Mouse (Mus musculus) fat pad, adult 2 months (tissue): ENCODE results near the gene C2cd5.

Experiments used
- DNase-seq: peaks from one replicate; pipeline ENCODE4 v3.0.0-alpha.2; 2011; ENCODE audit warnings: low read depth, low spot score; ENCODE audit errors: extremely low read depth

C2cd5 gene

GRCm38 (mm10) chr6:143076461-143076860 lies 23.5 kb downstream of the C2cd5 start:
- no peak for DNase-seq

GRCm38 (mm10) chr6:143073914-143074313 lies 26.0 kb downstream of the C2cd5 start:
- DNase-seq = no peak

- no peak for DNase-seq
Measured at GRCm38 (mm10) chr6:143073476-143073875, 26.5 kb downstream of the C2cd5 start.

GRCm38 (mm10) chr6:143072412-143073014 lies 27.4 kb downstream of the C2cd5 start:
- DNase-seq = peak; percentile 40

- no peak for DNase-seq
Measured at GRCm38 (mm10) chr6:143070736-143071135, 29.2 kb downstream of the C2cd5 start.

- DNase-seq = no peak
Measured at GRCm38 (mm10) chr6:143070019-143070418, 29.9 kb downstream of the C2cd5 start.

GRCm38 (mm10) chr6:143069606-143070005 lies 30.3 kb downstream of the C2cd5 start:
- DNase-seq = no peak

- no peak for DNase-seq
Measured at GRCm38 (mm10) chr6:143068181-143068915, 31.6 kb downstream of the C2cd5 start.

GRCm38 (mm10) chr6:143067654-143068053 lies 32.3 kb downstream of the C2cd5 start:
- no peak for DNase-seq

GRCm38 (mm10) chr6:143066859-143067258 lies 33.1 kb downstream of the C2cd5 start:
- DNase-seq = no peak

GRCm38 (mm10) chr6:143064047-143064446 lies 35.9 kb downstream of the C2cd5 start:
- no peak for DNase-seq

GRCm38 (mm10) chr6:143057601-143058000 lies 42.3 kb downstream of the C2cd5 start:
- no peak for DNase-seq

- no peak for DNase-seq
Measured at GRCm38 (mm10) chr6:143051566-143051965, 48.4 kb downstream of the C2cd5 start.

- peak; percentile 79 for DNase-seq
Measured at GRCm38 (mm10) chr6:143049791-143050555, 50.0 kb downstream of the C2cd5 start.

GRCm38 (mm10) chr6:143049117-143049516 lies 50.8 kb downstream of the C2cd5 start:
- peak; percentile 19 for DNase-seq

- DNase-seq = peak; percentile 42
Measured at GRCm38 (mm10) chr6:143047538-143048258, 52.2 kb downstream of the C2cd5 start.

GRCm38 (mm10) chr6:143041578-143041977 lies 58.4 kb downstream of the C2cd5 start:
- no peak for DNase-seq

- no peak for DNase-seq
Measured at GRCm38 (mm10) chr6:143035261-143035660, 64.7 kb downstream of the C2cd5 start.

- DNase-seq = no peak
Measured at GRCm38 (mm10) chr6:143034503-143034902, 65.4 kb downstream of the C2cd5 start.

- DNase-seq = no peak
Measured at GRCm38 (mm10) chr6:143030521-143030920, 69.4 kb downstream of the C2cd5 start.

GRCm38 (mm10) chr6:143027896-143028295 lies 72.0 kb downstream of the C2cd5 start:
- DNase-seq = no peak
